Mouse (Mus musculus): ENCODE results near the gene Steap3.

Steap3 gene

DNA sequence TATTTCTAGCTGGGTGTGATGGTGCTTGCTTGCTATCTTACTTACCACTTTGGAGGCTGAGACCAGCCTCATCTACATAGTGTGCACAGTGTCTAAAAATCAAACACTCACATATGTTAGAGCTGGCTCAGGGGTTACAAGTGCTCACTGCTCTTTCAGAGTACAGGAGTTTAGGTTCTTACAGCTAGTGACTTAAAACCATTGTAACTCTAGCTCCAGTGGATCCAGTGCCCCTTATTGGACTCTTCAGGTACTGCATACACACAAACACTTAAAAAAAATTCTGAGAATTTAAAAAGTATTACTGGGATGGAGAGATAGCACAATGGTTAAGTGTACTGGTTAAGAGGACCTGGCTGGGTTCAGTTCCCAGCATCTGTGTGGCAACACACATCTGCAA lies 125.5 kb downstream of the Steap3 start:
- no peak for DNase-seq (ENCODE audit: low spot score)

DNA sequence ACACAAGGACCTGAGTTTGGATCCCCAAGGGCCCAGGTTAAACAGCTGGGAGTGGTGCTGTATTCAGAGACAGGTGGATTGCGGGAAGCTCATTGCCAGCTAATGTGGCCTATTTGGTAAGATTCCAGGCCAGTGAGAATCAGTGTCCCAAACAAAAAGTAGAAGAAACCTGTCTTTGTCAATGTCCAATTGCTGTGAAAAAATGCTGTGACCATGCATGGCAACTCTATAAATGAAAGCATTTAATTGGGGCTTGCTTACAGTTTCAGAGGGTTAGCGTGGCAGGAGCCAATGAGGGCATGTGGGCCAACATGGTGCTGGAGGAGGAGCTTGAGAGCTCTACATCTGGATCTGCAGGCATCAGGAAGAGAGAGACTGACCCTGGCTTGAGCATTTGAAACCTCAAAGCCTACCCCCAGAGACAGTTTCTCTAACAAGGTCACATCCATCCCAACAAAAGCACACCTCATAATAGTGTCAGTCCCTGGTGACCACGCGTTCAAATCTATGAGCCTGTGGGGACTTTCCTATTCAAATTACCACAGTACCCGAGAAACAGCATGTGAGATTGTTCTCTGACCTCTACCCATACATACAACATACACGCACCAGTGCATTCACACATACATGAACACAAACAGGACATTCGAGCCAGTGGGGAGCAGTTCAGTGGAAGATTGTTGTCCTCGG lies 126.8 kb downstream of the Steap3 start:
- no peak for DNase-seq (ENCODE audit: low spot score)

DNA sequence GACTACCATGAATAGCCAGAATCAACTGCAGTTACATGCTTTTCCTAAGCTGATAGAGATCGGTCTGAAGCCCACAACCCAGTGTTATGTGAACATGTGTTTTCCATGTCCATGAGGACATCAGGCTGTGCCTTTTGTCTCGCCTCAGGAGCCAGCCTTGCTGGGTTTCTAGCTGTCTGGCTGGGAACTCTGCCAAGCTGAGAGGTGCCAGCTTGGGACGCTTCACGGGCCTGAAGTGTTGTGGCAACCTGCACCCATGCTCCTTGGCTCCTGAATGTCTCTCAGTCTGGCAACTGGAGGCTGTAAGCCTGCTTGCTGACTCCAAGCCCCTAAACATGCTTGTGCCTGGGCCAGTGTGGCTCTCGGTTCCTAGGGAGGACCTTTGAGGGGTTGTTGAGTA lies 130.0 kb downstream of the Steap3 start:
- no peak for DNase-seq (ENCODE audit: low spot score)
